Mouse (Mus musculus) midbrain, postnatal 0 days (tissue): Measurements from ENCODE around the gene Tmem26. TPM values are rescaled to one million over a fixed set of nuclear protein-coding genes. Genes with fewer than 3 reads are reported as not detected.
A peak's percentile ranks its signal among the peaks of the same experiment; 100 is the strongest.

Experiments used
- ATAC-seq: fragments of 200-750 bp; cut with Nextera tagmentation; 2 replicates; pipeline ENCODE4 v1.8.0; 2017; ENCODE audit warnings: moderate number of reproducible peaks, mild to moderate bottlenecking, moderate TSS enrichment, moderate library complexity; ENCODE audit not compliant: low FRiP score
- DNase-seq: peaks from one replicate; pipeline ENCODE4 v3.0.0-alpha.2; 2015; ENCODE audit warnings: low spot score
- H3K27ac ChIP-seq: fragments of 300-500 bp; sonication (generic); 2 replicates; pipeline ENCODE4 v1.5.1; 2014; ENCODE audit warnings: low read depth, mild to moderate bottlenecking, low read length, mixed read lengths
- H3K27me3 ChIP-seq: fragments of 300-500 bp; sonication (generic); 2 replicates; pipeline ENCODE4 v1.6.1; 2014; ENCODE audit warnings: low read length, control low read depth, mixed read lengths; ENCODE audit not compliant: insufficient read depth
- H3K36me3 ChIP-seq: fragments of 300-500 bp; sonication (generic); 2 replicates; pipeline ENCODE4 v1.6.1; 2014; ENCODE audit warnings: low read length, control low read depth, mixed read lengths; ENCODE audit not compliant: insufficient read depth
- H3K4me1 ChIP-seq: fragments of 300-500 bp; sonication (generic); 2 replicates; pipeline ENCODE4 v1.6.1; 2014; ENCODE audit warnings: mild to moderate bottlenecking, control low read depth, antibody characterized with exemption, low read length, mixed read lengths; ENCODE audit not compliant: insufficient read depth
- H3K4me2 ChIP-seq: fragments of 300-500 bp; sonication (generic); 2 replicates; pipeline ENCODE4 v1.6.1; 2014; ENCODE audit warnings: low read depth, mild to moderate bottlenecking, low read length, mixed read lengths; ENCODE audit not compliant: poor library complexity, severe bottlenecking
- H3K4me3 ChIP-seq: fragments of 300-500 bp; sonication (generic); 2 replicates; pipeline ENCODE4 v1.5.1; 2014; ENCODE audit warnings: low read depth, mild to moderate bottlenecking, low read length, moderate library complexity
- H3K9ac ChIP-seq: fragments of 300-500 bp; sonication (generic); replicated peaks from 2 replicates; pipeline ENCODE4 v1.6.1; 2014; ENCODE audit warnings: mild to moderate bottlenecking, low read length, moderate library complexity, mixed read lengths; ENCODE audit not compliant: poor library complexity, severe bottlenecking
- H3K9me3 ChIP-seq: fragments of 300-500 bp; sonication (generic); 2 replicates; pipeline ENCODE4 v1.6.1; 2016; ENCODE audit warnings: low read length, control low read depth
- CTCF ChIP-seq: IDR thresholded peaks from 2 replicates; pipeline ENCODE4 v1.5.1; 2016; ENCODE audit warnings: antibody characterized with exemption, mild to moderate bottlenecking
- WGBS: fragments of 180-500 bp; shearing (Covaris S2); extraction: QIAGEN DNeasy Blood & Tissue Kit; methylation state at CpG from one replicate; pipeline ENCODE4 v1.1.7; 2014; 5-methylcytosine and 5-hydroxymethylcytosine counted together
- polyA plus RNA-seq: library from polyadenylated mRNA; unstranded; fragments of >200 nt; fragmentation: Nextera tagmentation; extraction: Ambion mirVana; gene quantifications from 2 replicates; pipeline ENCODE4 v1.2.1, GENCODE M21; 2015
- total RNA-seq: library from RNA; depleted of rRNA; stranded (reverse); fragments of >200 nt; gene quantifications from 2 replicates; pipeline ENCODE4 v1.2.3, GENCODE M21; 2014

Gene Tmem26
- total and polyA plus RNA-seq, 2 experiments from 2014 or later: 6.2 to 10.7 TPM

DNA sequence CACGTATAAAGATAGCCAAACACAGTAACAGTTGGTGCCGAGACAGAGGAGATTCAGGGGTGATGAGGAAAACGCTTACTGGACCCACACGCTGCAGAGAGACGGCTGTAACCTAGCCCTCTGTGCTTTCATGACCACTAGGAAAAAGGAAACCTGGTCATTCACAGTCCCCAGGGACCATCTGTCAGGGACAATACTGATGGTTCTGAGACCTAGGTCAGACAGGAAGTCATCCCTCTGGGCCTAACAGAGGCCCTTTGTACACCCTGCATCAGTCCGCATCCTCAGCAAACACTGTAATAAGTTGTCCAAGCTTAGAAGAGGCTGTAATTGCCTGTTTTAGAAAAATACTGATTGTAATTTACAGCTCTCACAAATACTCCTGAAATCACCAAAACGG, 76.4 kb downstream of the Tmem26 start:
- ATAC-seq: no peak
- no peak for DNase-seq
- WGBS: 78% methylated on average over 7 of the region's 7 CpGs

GRCm38 (mm10) chr10:68800339-68800738, 76.9 kb downstream of the Tmem26 start:
- DNase-seq (no peak), ATAC-seq (no peak)
- Histone ChIP-seq H3K4me2 (no peak overlapping the region), H3K4me3 (no peak overlapping the region), H3K4me1 (no peaks in the 10 kb centered on the region), H3K36me3 (no peaks in the 10 kb centered on the region), H3K9me3 (no peaks in the 10 kb centered on the region), H3K27ac (no peak overlapping the region), H3K27me3 (no peaks in the 10 kb centered on the region), H3K9ac (no peak overlapping the region)
- WGBS: 71% methylated on average over 7 of the region's 7 CpGs
- TF ChIP-seq CTCF: no peak

More for the DNA sequence above, 76.4 kb downstream of the Tmem26 start:
- Histone ChIP-seq H3K9ac (no peak overlapping the region), H3K4me3 (no peak overlapping the region), H3K27me3 (no peaks in the 10 kb centered on the region), H3K4me2 (no peak overlapping the region), H3K27ac (no peak overlapping the region), H3K36me3 (no peaks in the 10 kb centered on the region), H3K9me3 (no peaks in the 10 kb centered on the region), H3K4me1 (no peaks in the 10 kb centered on the region)
- no peak for TF ChIP-seq CTCF

GRCm38 (mm10) chr10:68806328-68806727, 82.9 kb downstream of the Tmem26 start:
- H3K9me3 ChIP-seq: no peaks in the 10 kb centered on the region
- no peak overlapping the region for H3K9ac ChIP-seq
- no peaks in the 10 kb centered on the region for H3K27me3 ChIP-seq
- no peak for TF ChIP-seq CTCF
- no peaks in the 10 kb centered on the region for H3K36me3 ChIP-seq
- DNase-seq: peak; percentile 6
- H3K27ac ChIP-seq: no peak overlapping the region
- H3K4me2 ChIP-seq: no peak overlapping the region
- no peak for ATAC-seq
- no peak overlapping the region for H3K4me3 ChIP-seq
- no peaks in the 10 kb centered on the region; the same call in 1 of the 2 replicates for H3K4me1 ChIP-seq
- 57% methylated on average over 1 of the region's 1 CpGs for WGBS

- H3K27ac ChIP-seq: no peak overlapping the region
- no peak overlapping the region for H3K9ac ChIP-seq
- H3K36me3 ChIP-seq: no peaks in the 10 kb centered on the region
- no peaks in the 10 kb centered on the region for H3K9me3 ChIP-seq
- DNase-seq (no peak), ATAC-seq (no peak)
- WGBS: 87% methylated on average over 5 of the region's 5 CpGs
- TF ChIP-seq CTCF: peak; percentile 22; the same call in 1 of the 2 replicates
- no peaks in the 10 kb centered on the region; the same call in 1 of the 2 replicates for H3K4me1 ChIP-seq
- no peak overlapping the region for H3K4me2 ChIP-seq
- H3K4me3 ChIP-seq: no peak overlapping the region
- no peaks in the 10 kb centered on the region for H3K27me3 ChIP-seq
These were observed 87.5 kb downstream of the Tmem26 start for GRCm38 (mm10) chr10:68810958-68811357.

DNA sequence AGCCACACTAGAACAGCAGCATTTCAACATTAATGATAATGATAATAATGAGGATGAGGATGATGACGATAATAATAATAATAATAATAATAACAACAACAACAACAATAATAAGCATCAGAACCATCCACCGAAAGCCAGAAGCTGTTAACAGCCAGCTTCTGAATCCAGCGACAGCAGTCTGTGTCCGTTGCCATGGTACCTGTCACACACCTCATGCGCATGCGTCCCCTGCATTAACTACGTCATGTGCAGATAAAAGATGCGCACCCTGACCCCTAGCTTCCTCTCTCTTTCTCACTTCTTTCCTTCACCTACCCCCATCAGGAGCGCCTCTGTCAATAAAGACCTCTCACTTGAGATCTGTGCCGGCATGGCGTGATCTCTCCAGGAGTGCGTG, 89.3 kb downstream of the Tmem26 start:
- H3K9ac ChIP-seq: no peak overlapping the region
- no peak overlapping the region for H3K4me2 ChIP-seq
- H3K9me3 ChIP-seq: no peaks in the 10 kb centered on the region
- no peaks in the 10 kb centered on the region for H3K27me3 ChIP-seq
- ATAC-seq (no peak), DNase-seq (peak; percentile 24)
- 83% methylated on average over 12 of the region's 12 CpGs for WGBS
- no peak for TF ChIP-seq CTCF
- H3K4me3 ChIP-seq: no peak overlapping the region
- H3K4me1 ChIP-seq: no peaks in the 10 kb centered on the region
- no peaks in the 10 kb centered on the region for H3K36me3 ChIP-seq
- no peak overlapping the region for H3K27ac ChIP-seq

GRCm38 (mm10) chr10:68817281-68817680, 93.8 kb downstream of the Tmem26 start:
- ATAC-seq: no peak
- no peak for TF ChIP-seq CTCF
- H3K27ac ChIP-seq: no peak overlapping the region
- H3K36me3 ChIP-seq: no peaks in the 10 kb centered on the region
- no peaks in the 10 kb centered on the region for H3K27me3 ChIP-seq
- H3K4me2 ChIP-seq: no peak overlapping the region
- 83% methylated on average over 4 of the region's 4 CpGs for WGBS
- H3K9me3 ChIP-seq: no peaks in the 10 kb centered on the region
- no peak overlapping the region for H3K4me3 ChIP-seq
- no peak for DNase-seq
- no peak overlapping the region for H3K9ac ChIP-seq
- H3K4me1 ChIP-seq: no peaks in the 10 kb centered on the region
